Mouse (Mus musculus) spleen, adult 12 weeks (tissue): ENCODE results near the gene Kitl.

Experiments used
- DNase-seq: peaks from one replicate; pipeline ENCODE4 v3.0.0; 2022; ENCODE audit warnings: low spot score

Kitl gene

DNA sequence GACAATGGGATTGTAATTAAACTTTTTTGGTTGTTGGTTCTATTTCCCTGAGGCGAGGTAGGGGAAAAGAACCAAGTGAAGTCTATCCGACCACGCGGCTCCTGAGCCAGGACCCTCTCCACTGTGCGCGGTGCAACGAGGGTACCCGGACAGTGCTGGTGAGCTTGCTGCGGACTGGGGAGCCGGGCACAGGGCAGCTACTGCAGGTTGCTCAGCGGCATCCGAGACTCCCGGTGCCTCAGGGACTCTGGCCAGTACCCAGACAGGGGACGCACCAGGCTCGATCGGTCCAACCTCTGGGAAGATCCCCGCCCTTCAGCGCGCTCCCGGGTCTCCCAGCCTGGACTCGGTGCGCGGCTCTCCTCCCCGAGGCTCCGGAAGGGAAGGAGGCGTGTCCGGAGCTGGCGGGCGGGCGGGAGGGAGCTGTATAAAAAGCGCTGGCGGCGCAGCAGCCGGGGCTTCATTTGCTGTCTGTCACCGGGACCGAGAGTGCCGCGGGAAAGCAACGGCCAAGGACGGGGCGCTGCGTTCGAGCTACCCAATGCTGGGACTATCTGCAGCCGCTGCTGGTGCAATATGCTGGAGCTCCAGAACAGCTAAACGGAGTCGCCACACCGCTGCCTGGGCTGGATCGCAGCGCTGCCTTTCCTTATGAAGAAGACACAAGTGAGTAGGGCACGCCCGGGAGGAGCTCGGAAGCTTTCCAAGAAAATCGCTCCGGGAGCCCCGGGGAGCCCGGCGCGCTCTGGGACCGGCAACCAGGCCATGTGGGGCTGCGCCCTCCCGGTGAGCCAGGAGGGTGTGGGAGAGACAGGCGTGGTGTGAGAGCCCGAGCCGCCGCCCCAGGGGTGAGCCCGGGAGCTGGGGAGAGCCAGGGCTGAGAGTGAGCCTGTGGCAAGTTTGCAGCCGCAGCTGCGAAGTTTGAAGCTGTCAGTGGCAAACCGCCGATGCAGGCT lies at the start of gene Kitl:
Gene Kitl (plus strand): TSS at position 261 of the 956 bp plus-strand sequence.
- no peak for DNase-seq

DNA sequence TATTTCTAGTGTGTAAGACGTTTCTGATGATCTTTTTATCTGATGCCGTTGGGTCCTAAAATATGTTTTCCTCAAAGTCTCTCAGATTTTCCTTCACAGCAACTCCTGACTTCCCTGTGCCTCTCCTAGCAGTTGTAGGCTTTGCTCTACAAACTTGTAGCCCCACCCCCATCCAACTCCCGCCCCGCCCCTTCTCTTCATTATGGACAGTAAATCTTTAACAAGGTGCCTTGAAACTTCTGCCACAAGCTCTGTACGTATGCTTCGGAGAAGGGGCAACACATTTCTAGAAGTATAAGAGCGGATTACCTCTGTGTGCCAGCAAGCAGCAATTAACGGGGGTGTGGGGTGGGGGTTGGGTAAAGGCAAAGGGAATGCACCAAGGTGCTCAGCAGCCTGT lies 42.6 kb upstream of the Kitl start:
- DNase-seq: no peak

DNA sequence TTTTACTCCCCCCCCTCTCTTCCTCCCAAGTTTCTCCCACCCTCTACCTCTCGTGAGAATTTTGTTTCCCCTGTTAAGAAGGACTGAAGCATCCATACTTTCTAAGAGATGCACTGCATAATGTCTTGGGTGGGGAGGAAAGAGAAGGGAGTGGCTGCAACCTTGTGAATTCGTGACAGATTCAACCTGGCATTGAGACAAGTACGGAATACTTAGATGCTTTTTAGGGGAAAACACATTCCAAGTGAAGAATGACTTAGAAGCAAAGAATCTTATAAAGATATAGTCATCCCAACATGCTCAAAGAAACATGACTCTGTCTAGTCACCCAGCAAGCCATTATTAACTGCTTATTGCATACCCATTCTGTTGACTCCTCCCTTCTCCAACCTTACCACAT lies 35.3 kb upstream of the Kitl start:
- DNase-seq: no peak

DNA sequence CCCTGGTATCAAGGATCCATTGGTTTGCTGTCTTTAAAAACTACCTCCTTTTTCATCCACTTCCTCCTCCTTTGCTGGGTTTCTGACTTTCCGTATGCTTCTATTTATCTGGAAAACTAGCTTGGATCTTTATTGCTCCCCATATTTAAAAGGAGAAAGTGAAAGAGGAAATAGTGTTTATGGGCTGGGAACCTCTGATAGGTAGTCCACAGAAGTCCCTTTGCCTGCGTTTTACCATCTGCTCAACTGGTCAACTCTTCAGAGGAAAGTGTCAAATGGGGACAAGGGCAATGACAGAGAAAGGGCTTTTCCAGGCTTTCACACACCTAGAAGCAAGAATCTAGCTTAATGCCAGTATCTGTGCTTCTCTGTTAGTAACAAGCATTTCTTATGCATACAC lies 34.5 kb upstream of the Kitl start:
- no peak for DNase-seq

DNA sequence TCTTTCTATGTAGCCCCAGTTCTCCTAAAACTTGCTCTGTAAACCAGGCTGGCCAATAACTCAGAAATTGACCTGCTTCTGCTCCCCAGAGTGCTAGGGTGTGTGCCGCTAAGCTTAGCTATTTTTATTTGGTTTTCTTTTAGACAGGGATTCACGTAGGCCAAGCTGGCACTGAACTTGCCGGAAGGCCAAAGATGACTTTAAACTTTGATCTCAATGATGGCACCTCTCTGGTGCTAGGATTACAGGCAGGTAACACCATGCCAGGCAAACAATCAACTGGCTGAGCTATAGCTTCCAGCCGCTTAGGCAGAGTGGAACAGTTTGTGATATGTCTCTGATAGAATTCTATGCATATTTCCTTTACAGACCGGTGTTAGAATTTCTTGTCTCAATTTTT lies 33.5 kb upstream of the Kitl start:
- no peak for DNase-seq

DNA sequence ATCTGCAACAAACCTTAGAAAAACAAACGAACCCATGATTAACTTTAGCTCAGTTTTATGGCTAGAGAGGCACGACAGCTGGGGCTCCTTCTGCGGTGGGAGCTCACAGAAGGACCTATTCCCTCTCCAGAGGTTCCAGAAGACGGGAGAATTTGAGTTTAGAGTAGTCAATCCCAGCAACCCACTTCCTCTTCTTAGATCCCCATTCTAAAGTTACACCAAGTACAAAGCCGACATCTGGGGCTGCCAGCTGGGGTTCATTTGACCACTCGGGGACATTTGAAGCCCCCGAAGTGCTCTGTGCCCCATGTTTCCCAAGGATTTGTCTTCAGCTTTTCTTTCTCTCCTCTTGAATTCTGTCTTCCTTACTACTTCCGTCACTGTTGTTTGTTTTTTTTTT lies 28.7 kb upstream of the Kitl start:
- no peak for DNase-seq

DNA sequence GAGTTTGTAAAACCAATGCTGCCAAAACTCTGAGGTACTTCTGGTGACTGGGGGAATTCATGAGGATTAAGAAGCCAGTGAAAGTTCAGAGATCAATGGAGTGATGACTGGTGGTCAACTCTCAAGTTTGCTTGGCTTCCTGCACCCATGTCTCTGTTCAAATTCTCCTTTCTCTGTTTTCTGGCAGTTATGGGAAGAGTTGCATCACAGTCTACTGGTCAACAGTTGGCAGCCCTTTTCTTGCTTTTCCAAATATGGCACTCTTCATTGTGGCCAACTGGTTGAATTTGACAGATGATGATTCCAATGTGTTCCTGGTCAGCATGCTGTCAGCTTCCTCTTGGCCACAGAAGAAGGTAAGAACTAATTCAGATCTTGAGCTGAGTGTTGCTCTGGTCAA lies 25.7 kb upstream of the Kitl start:
- DNase-seq: no peak

DNA sequence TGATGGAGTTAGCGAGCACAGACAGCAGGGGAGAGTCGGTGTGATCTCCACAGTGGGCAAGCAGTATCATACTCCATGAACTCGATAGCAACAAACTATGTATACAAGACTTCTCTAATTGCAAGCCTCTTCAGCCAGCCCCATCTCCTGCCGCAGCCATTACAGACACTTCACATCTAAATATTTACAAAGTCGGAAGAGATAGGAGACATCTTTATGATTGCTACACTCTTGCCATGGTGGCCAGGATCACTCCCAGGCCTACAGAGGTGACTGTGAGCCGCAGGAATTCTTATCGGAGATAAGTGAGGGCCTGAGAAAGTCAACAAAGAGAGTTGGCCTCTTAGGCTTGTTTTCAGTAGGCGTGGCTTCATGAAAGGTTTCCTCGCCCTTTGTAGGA lies 23.3 kb upstream of the Kitl start:
- no peak for DNase-seq

DNA sequence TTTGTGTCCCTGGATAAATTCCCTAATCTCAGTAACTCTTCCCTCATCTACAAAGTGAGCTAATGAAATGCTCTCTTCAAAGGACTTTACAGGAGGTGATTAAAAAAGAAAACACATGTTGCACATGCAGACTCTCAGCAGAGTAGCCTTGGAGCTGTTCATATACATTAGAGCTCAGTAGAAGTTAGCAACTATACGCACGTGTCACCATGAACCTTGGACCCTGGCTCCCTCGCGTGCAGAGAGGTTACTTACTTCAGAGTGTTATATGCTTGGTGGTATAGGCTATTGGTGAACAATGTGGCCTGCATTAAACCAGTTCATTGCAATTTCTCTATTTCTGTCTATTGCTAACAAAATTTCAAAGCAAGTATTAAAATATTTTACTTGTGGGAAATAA lies 14.0 kb upstream of the Kitl start:
- DNase-seq: no peak

DNA sequence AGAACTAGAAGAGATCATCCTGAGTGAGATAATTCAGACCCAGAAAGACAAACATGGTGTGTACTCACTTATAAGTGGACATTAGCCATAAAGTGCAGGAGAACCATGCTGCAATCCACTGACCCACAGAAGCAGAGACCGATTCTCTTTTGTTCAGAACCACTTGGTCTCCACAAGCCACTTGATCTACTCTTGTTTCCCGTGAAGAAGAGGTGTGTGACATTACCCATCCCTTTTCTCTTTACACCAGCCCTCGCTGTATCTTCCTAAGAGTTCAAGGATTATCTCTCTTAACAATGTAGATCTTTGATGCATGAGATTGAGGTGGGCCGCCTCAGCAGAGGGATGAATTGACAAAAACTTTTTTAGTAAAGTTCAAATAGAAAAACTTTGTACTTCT lies 11.6 kb upstream of the Kitl start:
- no peak for DNase-seq

DNA sequence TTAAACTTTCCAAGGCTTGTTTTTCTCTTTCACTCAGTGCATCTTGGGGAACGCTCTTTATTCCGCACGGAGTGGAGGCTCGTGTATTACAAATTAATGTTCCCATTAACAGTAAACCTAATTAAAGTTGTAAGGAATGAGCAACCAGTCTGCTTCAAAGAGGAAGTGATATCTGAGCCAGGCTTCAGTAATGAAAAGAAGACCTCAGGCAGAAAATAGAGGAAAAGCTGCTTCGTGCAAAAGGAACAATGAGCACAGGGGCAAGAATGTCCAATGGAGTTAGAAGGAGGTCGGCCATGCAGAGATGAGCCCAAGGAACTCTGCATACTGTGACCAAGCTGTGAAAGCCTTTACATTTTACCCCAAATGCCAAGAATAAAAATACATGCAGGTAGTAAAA lies 5.7 kb upstream of the Kitl start:
- DNase-seq: no peak

DNA sequence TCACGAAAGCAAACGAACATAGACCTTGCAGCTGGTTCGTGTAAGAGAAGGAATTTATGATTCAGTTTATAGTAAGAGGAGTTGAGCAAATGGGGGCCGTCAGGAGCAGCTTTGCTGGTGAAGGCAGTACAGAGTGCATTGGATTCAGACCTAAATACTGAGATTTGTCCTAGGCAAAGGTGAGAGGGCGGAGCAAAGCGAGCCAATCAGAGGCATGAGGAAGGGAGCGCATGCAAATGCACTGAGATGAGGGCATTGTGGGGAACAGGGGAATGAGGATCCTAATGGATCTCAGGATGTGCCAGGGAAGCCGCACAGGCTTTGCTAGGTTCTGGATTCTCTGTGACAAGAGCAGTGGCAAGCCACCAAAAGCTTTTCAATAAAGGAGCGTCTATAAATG lies 5.1 kb upstream of the Kitl start:
- no peak for DNase-seq

DNA sequence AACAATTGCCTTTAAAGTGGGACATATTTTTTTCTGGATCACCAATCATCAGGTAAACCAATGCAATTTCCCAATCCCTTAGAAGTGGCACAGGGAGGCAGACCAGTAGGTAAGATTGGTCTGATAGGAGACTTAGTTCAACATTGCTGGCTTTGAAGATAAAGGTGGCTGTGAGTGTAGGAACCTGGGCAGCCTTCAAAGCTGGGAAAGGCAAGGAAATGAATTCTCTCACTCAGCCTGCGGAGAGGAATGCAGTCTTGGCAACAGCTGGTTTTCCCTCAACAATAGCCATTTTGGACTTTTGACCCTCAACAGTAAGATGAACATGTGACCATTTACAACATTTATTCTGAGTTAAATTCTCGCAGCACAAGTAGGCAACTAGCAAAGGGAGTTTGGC lies 1.3 kb upstream of the Kitl start:
- DNase-seq: no peak

DNA sequence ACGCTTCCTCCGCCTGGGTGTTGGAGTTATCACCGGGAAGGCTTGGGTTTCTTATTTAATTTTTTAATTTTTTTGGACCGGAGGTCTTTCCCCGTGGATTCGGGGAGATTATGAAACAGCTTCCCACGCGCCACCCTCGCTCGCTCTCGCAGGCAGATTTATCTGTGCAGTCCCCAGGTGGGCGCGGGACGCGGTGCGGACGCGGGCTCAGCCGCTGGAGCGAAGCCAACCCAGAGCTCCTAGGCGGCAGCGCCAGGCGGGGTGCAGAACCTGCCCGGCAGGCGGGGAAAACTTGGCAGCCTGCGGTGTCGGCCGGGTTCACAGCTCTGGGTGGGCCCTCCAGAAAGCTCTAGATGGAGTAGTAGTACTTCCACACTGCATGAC lies 888 bp downstream of the Kitl start:
- no peak for DNase-seq

DNA sequence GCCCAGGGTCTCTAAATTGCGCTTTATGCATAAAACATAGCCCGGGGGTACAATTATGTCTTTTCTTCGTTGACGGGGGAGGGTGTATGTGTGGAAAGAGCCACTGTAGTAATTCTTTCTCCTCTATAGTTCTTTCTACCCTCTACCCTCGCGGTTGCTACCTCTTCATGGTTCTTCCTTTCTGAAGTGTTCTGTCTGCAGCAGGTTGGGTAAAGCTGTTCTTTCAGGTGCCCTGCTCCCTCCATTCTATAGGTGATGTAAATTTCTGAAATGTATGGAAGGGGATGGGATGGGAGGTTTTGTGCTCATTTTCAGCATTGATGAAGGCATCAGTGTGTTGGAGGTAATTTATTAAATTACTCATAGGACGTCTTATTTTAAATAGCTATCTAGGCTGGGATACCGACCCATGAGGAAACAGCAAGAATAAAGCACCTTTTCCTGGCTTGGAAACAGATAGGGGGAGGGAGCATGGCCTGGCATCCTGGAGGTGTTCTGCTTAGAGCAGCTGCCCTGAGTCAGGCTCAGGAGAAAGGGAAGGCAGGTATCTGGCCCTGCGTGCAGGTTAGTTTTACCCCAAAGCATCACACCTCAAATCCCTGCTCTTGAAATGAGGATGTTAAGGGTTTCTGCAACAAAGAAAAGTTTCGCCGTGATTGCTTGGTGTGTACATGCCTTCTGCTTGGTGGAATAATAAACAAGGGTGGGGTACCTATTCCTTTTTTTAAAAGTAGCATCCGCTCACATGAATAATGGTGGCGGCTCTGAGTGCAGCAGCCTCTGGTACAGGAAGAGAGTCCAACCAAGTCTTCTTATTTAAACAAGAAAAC lies 1.7 kb downstream of the Kitl start:
- DNase-seq: no peak

DNA sequence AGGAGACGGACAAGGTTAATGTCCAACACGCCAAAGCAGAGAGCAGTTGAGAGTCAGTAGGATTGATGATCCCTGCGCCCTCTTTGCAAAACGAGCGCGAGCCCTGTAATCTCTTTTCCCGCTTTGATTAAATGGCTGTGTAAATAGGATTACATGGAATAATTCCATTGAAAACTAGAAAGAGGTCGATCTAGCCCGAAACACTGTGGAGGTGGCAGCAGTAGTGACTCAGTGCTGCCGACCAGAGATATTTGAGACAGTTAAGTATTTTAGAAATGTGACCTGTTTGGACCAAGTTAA lies 2.3 kb downstream of the Kitl start:
- no peak for DNase-seq

DNA sequence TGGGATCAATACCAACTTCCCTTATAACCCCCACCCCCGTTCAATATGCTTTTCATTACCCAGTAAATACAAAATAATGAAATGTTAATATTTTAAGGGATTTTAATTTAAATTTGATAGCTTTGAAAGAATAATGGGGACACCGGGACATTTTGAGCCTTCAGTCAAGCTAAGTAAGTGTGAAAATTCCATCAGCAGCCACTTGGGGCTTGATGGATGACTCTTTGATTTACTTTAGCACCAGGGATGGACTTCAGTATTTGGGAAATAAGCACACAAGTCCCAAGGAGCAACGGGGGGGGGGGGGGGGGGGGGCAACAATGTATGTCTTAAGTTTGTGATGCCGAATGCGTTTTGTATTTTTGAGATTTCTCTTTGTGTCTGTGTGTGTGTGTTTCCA lies 3.1 kb downstream of the Kitl start:
- no peak for DNase-seq

DNA sequence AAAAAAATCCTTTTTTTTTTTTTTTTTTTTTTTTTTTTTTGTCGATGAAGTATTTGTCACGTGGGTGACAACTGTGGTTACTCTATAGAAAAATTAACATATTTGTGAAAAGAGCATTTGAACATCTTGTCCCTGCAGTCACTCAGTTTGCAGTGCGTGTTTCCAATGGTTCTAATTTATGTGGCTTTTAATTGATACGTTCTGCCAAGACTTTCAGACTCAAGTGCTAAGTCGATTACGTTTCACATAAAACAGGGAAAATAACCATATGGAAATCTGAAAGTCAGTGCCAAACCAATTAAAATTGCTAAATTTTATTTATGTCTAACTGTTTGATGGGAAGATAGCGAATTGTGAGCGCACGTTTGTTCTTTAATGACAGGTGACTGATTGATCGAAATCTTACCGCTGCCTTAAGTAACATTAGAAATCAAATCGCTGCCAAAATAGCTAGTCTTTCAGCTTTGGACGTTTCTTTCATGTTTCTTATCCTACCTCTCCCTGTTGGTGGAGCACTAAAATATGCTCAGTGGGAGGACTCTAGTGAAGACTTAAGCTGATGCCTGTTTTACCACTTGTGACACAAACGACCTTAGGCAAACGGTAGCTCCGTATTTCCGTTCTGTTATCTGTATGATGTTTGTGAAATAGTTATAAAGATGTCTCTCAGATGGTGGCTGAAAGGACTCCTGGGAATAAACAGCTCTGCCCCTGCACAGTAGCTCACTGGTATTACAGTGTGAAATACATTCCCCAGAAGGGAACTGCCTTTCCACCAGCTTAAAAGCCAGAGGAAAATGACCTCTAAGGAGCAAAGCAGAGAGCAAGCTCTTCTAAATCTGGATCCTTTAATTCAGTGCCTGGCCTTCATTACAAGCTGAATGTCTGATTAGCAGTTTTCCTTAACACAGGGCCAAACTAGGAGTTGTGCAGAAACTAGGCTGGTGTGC lies 4.1 kb downstream of the Kitl start:
- no peak for DNase-seq

DNA sequence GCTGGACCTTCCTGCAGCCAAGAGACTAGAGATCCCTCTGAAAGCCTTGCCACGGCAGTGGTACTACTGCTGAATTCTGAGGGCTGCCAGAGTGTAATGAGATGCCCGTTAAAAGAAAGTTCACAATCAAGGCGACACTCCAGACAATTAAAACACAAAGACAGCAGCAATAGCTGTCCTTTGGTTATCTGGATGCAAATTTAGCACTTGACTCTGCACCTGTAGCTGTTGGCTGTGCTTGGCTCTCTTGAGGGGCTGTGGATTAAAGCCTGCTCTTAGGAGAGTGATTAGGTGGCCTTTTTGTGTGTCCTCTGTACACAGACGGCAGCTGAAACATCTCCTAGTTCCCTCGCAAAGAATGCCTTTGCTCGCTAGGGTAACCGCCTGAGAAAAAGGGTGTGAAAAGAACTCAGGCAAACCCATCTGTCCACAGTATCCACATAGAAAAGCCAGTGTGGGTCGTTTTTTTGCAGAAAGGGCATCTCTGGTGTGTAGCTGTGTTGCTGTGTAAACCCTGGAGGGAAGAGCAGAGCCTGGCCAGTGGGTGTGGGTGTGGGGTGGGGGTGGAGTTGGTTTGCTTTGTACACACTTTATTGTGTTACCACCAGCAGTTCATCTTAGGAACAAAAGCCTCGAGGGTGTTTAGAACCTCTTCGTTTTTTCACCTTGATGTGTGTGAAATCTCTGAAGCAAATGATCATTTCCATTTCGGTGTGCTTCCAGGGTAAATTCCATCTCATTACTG lies 6.8 kb downstream of the Kitl start:
- DNase-seq: no peak

DNA sequence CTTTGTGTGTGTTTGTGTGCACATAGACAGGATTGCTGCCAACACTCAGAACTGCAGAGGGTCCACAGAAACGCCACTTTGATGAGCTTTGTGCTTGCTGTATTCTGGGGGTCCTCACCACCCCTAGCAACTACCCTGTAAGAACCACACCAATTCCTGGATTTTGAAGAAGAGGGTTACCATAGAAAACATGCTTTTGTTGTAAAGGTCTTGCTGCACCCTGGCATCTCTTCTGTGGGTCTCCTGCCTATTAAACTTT lies 7.3 kb downstream of the Kitl start:
- DNase-seq: no peak

DNA sequence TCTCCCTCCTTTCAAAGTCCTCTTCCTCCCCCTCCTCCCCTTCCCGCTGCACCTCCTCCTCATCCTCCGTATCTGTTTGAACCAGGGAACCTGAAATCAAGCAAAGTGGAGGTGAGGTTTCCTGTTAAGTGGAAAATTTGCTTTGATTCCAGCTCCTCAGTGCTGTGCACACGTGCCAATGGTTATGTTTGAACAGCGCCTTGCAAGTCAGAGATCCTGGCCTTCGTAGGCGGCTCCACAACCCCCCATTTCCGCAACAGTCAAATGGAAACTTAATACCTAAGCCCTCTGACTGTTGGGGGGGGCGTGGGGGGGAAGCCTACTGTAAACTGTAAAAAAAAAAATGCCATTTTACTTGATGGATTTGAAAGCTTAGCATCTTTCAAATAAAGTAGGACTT lies 10.2 kb downstream of the Kitl start:
- no peak for DNase-seq

DNA sequence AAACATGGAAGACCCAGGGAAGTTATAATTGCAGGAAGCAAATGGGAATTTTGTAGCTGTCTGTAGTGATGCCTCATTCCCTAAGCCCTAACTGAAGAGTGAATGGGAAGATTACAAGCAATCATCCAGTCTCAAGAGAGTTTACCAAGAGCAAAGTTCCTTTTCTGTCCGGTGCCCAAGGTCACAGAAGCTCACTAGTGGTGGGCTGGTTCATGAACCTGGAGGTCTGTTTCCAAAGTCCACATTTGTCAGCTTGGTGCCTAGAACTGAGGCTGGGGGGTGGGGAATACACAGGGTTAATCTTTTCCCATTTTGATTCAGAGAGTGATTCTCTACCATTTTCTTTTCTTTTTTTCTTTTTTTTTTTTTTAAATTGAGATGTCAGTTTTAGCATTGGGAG lies 11.3 kb downstream of the Kitl start:
- DNase-seq: no peak
